Mouse (Mus musculus) CH12.LX (cell line): Measurements from ENCODE around the gene Crybg2. TPM values are rescaled to one million over a fixed set of nuclear protein-coding genes. Genes with fewer than 3 reads are reported as not detected.

ENCODE experiments used
- DNase-seq: peaks from one replicate; pipeline ENCODE4 v3.0.0-alpha.2; 2013; ENCODE audit errors: extremely low read depth
- H3K27ac ChIP-seq: 2 replicates; pipeline ENCODE4 v1.5.1; 2012; ENCODE audit warnings: low read depth, mild to moderate bottlenecking, control low read depth, moderate library complexity; ENCODE audit not compliant: insufficient read depth
- H3K27me3 ChIP-seq: replicated peaks from 2 replicates; pipeline ENCODE3; 2012; ENCODE audit warnings: inconsistent platforms
- H3K36me3 ChIP-seq, 2 experiments: replicated peaks in 1 of 2; 2 replicates each; pipeline versions ENCODE3 to v1.6.1; 2012; ENCODE audit warnings: inconsistent platforms in 1 of 2, low read length in 1 of 2, mild to moderate bottlenecking in 1 of 2, mixed read lengths in 1 of 2, moderate library complexity in 1 of 2; ENCODE audit not compliant: control insufficient read depth in 1 of 2, insufficient read depth in 1 of 2
- H3K4me1 ChIP-seq, 2 experiments: 2 replicates each; pipeline ENCODE4 v1.6.1; 2012; ENCODE audit warnings: inconsistent platforms in 1 of 2, moderate library complexity in 1 of 2; ENCODE audit not compliant: insufficient read depth in 2 of 2, control insufficient read depth in 1 of 2
- H3K4me2 ChIP-seq: 2 replicates; pipeline ENCODE4 v1.6.1; 2012; ENCODE audit warnings: low read depth, mild to moderate bottlenecking, control low read depth; ENCODE audit not compliant: poor library complexity, insufficient read depth, severe bottlenecking
- H3K4me3 ChIP-seq, 3 experiments: fragments of 150-350 bp in 1 of 3; sonication (generic) in 1 of 3; replicated peaks in 1 of 3; 2 replicates each; pipeline versions ENCODE3 to v1.5.1; 2011 to 2012; ENCODE audit warnings: low read depth in 2 of 3, low read length in 2 of 3, mild to moderate bottlenecking in 2 of 3, moderate library complexity in 2 of 3, control low read depth in 1 of 3, improper control_type of control experiment in 1 of 3, inconsistent platforms in 1 of 3, mixed read lengths in 1 of 3; ENCODE audit not compliant: poor library complexity in 1 of 3
- H3K79me2 ChIP-seq: replicated peaks from 2 replicates; pipeline ENCODE4 v1.6.1; 2012; ENCODE audit warnings: mild to moderate bottlenecking, moderate library complexity; ENCODE audit not compliant: control insufficient read depth, poor library complexity, insufficient read depth, severe bottlenecking; ENCODE audit errors: extremely low read depth
- H3K9ac ChIP-seq: 2 replicates; pipeline ENCODE4 v1.6.1; 2012; ENCODE audit warnings: low read depth, mild to moderate bottlenecking, control low read depth, moderate library complexity; ENCODE audit not compliant: insufficient read depth
- H3K9me3 ChIP-seq: replicated peaks from 2 replicates; pipeline ENCODE3; 2012; ENCODE audit warnings: low read length, inconsistent platforms, mixed read lengths
- CHD1 ChIP-seq: IDR thresholded peaks from 2 replicates; pipeline ENCODE4 v1.6.1; 2012; ENCODE audit warnings: low read depth, low read length, improper control_type of control experiment, inconsistent platforms
- CTCF ChIP-seq, 2 experiments: IDR thresholded peaks in 1 of 2; conservative IDR thresholded peaks in 1 of 2; 2 replicates each; pipeline ENCODE4 v1.5.1; 2011 to 2012; ENCODE audit warnings: low read depth in 2 of 2, low read length in 2 of 2, improper control_type of control experiment in 1 of 2, inconsistent platforms in 1 of 2, mild to moderate bottlenecking in 1 of 2, moderate library complexity in 1 of 2
- ELF1 ChIP-seq: IDR thresholded peaks from 2 replicates; pipeline ENCODE4 v1.6.1; 2014; ENCODE audit warnings: low read depth, mild to moderate bottlenecking, inconsistent platforms, low read length, improper control_type of control experiment
- EP300 ChIP-seq: IDR thresholded peaks from 2 replicates; pipeline ENCODE4 v1.6.1; 2011; ENCODE audit warnings: low read length, improper control_type of control experiment
- ETS1 ChIP-seq: conservative IDR thresholded peaks from 2 replicates; pipeline ENCODE4 v1.6.1; 2012; ENCODE audit warnings: low read depth, mild to moderate bottlenecking, inconsistent platforms, low read length, improper control_type of control experiment, moderate library complexity
- IRF4 ChIP-seq: IDR thresholded peaks from 2 replicates; pipeline ENCODE4 v1.6.1; 2014; ENCODE audit warnings: low read depth, mild to moderate bottlenecking, inconsistent platforms, low read length, improper control_type of control experiment
- JUN ChIP-seq: IDR thresholded peaks from 2 replicates; pipeline ENCODE4 v1.6.1; 2011; ENCODE audit warnings: low read depth, mild to moderate bottlenecking, low read length, improper control_type of control experiment, moderate library complexity; ENCODE audit not compliant: insufficient read depth
- MAFK ChIP-seq: IDR thresholded peaks from 2 replicates; pipeline ENCODE4 v1.6.1; 2011; ENCODE audit warnings: low read length, improper control_type of control experiment; ENCODE audit not compliant: insufficient replicate concordance
- MAZ ChIP-seq: IDR thresholded peaks from 2 replicates; pipeline ENCODE4 v1.6.1; 2012; ENCODE audit warnings: low read depth, mild to moderate bottlenecking, inconsistent platforms, low read length, improper control_type of control experiment, moderate library complexity
- MYC ChIP-seq: IDR thresholded peaks from 2 replicates; pipeline ENCODE4 v1.6.1; 2011; ENCODE audit warnings: low read depth, mild to moderate bottlenecking, improper control_type of control experiment, low read length
- NELFE ChIP-seq: IDR thresholded peaks from 2 replicates; pipeline ENCODE4 v1.6.1; 2011; ENCODE audit warnings: low read depth, low read length, improper control_type of control experiment
- POLR2A ChIP-seq: IDR thresholded peaks from 2 replicates; pipeline ENCODE4 v1.6.1; 2011; ENCODE audit warnings: low read depth, mild to moderate bottlenecking, improper control_type of control experiment, low read length
- POLR2AphosphoS2 ChIP-seq: IDR thresholded peaks from 2 replicates; pipeline ENCODE4 v1.6.1; 2011; ENCODE audit warnings: low read depth, low read length, improper control_type of control experiment
- SIN3A ChIP-seq: IDR thresholded peaks from 2 replicates; pipeline ENCODE4 v1.6.1; 2012; ENCODE audit warnings: low read length, improper control_type of control experiment, inconsistent platforms
- SMC3 ChIP-seq: IDR thresholded peaks from 2 replicates; pipeline ENCODE4 v1.6.1; 2011; ENCODE audit warnings: low read depth, low read length, improper control_type of control experiment
- TCF12 ChIP-seq: IDR thresholded peaks from 2 replicates; pipeline ENCODE4 v1.6.1; 2014; ENCODE audit warnings: low read depth, mild to moderate bottlenecking, inconsistent platforms, low read length, improper control_type of control experiment
- USF1 ChIP-seq: IDR thresholded peaks from 2 replicates; pipeline ENCODE4 v1.6.1; 2014; ENCODE audit warnings: low read depth, mild to moderate bottlenecking, inconsistent platforms, low read length, improper control_type of control experiment
- ZC3H11A ChIP-seq: IDR thresholded peaks from 2 replicates; pipeline ENCODE4 v1.6.1; 2012; ENCODE audit warnings: low read depth, mild to moderate bottlenecking, inconsistent platforms, low read length, improper control_type of control experiment
- ZNF384 ChIP-seq: IDR thresholded peaks from 2 replicates; pipeline ENCODE4 v1.6.1; 2012; ENCODE audit warnings: low read depth, low read length, improper control_type of control experiment, inconsistent platforms
- dilution Hi-C: fragments of 300-500 bp; cut with MboI; formaldehyde crosslinking; loops from 2 replicates; pipeline ENCODE4 v1.14.3; 2020; ENCODE audit warnings: low sequenced_read_pairs; ENCODE audit not compliant: extremely low pct_unique_long_range_greater_than_20kb, extremely low pct_ligation_motif_present
- in situ Hi-C: fragments of 300-500 bp; cut with MboI; formaldehyde crosslinking; loops from 3 replicates; pipeline ENCODE4 v1.14.3; 2019; ENCODE audit warnings: low sequenced_read_pairs, low pct_ligation_motif_present, low pct_unique_long_range_greater_than_20kb, mixed read lengths
- polyA plus RNA-seq: library from polyadenylated mRNA; unstranded; fragments of >175 nt; gene quantifications from 2 replicates; pipeline ENCODE4 v1.2.1, GENCODE M21; 2012; ENCODE audit warnings: low read depth; ENCODE audit not compliant: insufficient read length
- total RNA-seq, 2 experiments: library from RNA; depleted of rRNA; stranded (reverse); fragments of 300-350 nt in 1 of 2; fragments of >200 nt in 1 of 2; gene quantifications; 2 replicates each; pipeline ENCODE4 v1.2.3; 2012 to 2014

Gene Crybg2
- total and polyA plus RNA-seq, 3 experiments: 3.6 to 15.6 (median 9.2) TPM

DNA sequence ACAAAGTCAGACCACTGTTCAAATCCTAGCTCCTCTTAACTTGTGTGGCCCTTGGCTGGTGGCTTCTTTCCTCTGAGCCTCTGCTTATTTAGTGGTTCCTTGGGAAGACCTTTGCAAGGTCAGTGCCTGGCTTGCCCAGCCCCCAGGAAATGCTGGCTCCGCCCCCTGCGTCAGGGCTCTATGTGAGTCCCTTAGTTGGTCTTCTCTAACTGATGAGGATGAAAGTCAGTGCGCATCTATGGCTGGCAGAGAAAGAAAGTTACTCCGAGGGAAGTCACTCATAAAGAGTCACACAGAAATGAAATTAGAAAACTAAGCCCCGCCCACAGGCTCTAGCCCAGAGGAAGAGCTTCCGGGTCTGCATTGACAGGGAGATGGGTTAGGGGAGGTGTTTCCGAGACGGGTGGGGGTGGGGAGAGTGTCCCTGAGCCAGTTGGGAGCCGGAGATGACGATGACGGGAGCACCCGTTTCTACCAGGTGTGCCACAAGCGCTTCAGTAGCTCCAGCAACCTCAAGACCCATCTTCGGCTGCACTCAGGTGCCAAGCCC, 2.4 kb upstream of the Crybg2 start:
- Histone ChIP-seq H3K9ac (no peak overlapping the region), H3K4me3 (peak overlapping the region in 1 of 3 experiments; percentile 51), H3K27me3 (peaks cover 2% of the 10 kb centered on the region), H3K4me2 (no peak overlapping the region), H3K36me3 (no peaks in the 10 kb centered on the region), H3K4me1 (peaks cover 8 to 21% of the 10 kb centered on the region in 2 experiments; a peak in 2 of 4 replicates), H3K9me3 (no peaks in the 10 kb centered on the region), H3K27ac (no peak overlapping the region)
- peak; percentile 62 for DNase-seq
- dilution Hi-C loops: no loop called here
- no peak for TF ChIP-seq SMC3
- no peak for TF ChIP-seq ZNF384
- TF ChIP-seq JUN: no peak
- TF ChIP-seq POLR2A: no peak
- peak; percentile 49 for TF ChIP-seq ELF1
- TF ChIP-seq CTCF (conservative IDR thresholded peaks at IDR 0.05 in 1 of 2, IDR thresholded peaks at IDR 0.05 in 1 of 2; ENCODE audit: low read depth in 2 of 2, low read length in 2 of 2): no peak
- no peak for TF ChIP-seq MAFK
- TF ChIP-seq, all 38 proteins: peak for 1
- in situ Hi-C loops: no loop called here
- H3K79me2 ChIP-seq: no peaks in the 10 kb centered on the region

DNA sequence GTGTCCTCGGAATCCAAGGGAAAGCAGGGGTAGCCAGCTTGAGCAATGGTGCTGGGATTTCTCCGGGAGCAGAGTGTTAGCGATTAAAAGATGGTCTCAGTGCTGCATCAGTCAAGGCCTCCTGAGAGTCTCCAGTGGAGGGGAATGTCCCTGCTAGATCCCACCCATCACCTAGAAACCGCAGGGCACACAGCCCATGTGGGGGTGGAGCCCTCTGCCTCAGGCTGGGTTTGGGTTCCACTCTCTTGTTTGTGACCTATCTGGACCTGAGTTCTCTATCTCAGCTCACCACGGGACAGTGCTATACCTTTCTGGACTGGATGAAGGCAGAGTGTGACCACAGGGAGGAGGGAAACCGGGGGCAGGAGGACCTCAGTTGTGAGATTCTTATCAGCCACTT, 1.7 kb upstream of the Crybg2 start:
- no peak overlapping the region for H3K4me2 ChIP-seq
- H3K4me3 ChIP-seq: peak overlapping the region in 1 of 3 experiments; percentile 51

DNA sequence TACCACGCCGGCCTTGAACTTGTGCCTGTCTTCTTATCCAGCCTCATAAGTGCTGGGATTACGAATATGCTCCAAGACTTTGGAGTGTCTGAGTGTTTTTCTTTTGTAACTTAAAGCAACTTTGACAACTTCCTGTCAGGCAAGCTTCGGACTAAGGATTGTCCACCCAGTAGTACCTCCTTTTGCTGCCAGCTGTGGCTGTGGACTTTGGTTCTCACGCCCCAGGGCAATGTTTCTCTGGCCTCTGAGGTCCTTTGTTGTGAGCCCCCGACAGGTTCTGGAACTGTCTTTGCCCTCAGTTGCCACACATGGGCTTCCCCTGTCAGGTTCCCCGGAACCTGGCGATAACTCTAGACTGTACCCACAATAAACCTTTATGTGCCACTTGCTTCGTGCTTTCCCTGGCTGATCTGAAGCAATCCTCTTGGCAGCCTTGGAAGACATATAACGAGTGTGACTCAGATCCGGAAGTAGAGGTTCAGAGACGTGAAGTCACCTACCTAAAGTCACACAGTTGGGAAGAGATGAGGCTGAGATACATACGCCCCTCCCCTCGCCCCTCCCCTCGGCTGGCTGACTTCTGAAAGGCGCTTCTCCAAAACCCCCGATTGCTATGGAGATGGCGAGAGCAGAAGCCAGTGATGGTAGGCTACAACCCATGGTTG, 683 bp downstream of the Crybg2 start:
- Histone ChIP-seq H3K9ac (no peak overlapping the region), H3K4me2 (no peak overlapping the region), H3K36me3 (no peaks in the 10 kb centered on the region), H3K27ac (no peak overlapping the region), H3K4me1 (peaks cover 8 to 24% of the 10 kb centered on the region in 2 experiments; a peak in 2 of 4 replicates), H3K9me3 (no peaks in the 10 kb centered on the region), H3K27me3 (no peaks in the 10 kb centered on the region)
- dilution Hi-C loops (no loop called here), in situ Hi-C loops (no loop called here)
- DNase-seq: no peak
- TF ChIP-seq EP300 (no peak), USF1 (no peak), ETS1 (no peak), POLR2AphosphoS2 (no peak), TCF12 (no peak), CHD1 (no peak), SMC3 (no peak), MYC (no peak), IRF4 (no peak), NELFE (no peak)
- TF ChIP-seq, all 38 proteins: peak for 0
- no peak overlapping the region for H3K4me3 ChIP-seq
- H3K79me2 ChIP-seq: no peaks in the 10 kb centered on the region

More for the DNA sequence above, 1.7 kb upstream of the Crybg2 start:
- Histone ChIP-seq H3K27me3 (no peaks in the 10 kb centered on the region), H3K27ac (no peak overlapping the region), H3K36me3 (no peaks in the 10 kb centered on the region), H3K79me2 (no peaks in the 10 kb centered on the region), H3K9ac (no peak overlapping the region), H3K4me1 (peaks cover 8 to 23% of the 10 kb centered on the region in 2 experiments; a peak in 2 of 4 replicates), H3K9me3 (no peaks in the 10 kb centered on the region)
- dilution Hi-C loops (no loop called here), in situ Hi-C loops (no loop called here)
- DNase-seq: no peak
- no peak for TF ChIP-seq SMC3
- no peak for TF ChIP-seq MAZ
- no peak for TF ChIP-seq ZC3H11A
- no peak for TF ChIP-seq SIN3A
- TF ChIP-seq ETS1: no peak
- TF ChIP-seq NELFE: no peak
